In the genomic region with DNA sequence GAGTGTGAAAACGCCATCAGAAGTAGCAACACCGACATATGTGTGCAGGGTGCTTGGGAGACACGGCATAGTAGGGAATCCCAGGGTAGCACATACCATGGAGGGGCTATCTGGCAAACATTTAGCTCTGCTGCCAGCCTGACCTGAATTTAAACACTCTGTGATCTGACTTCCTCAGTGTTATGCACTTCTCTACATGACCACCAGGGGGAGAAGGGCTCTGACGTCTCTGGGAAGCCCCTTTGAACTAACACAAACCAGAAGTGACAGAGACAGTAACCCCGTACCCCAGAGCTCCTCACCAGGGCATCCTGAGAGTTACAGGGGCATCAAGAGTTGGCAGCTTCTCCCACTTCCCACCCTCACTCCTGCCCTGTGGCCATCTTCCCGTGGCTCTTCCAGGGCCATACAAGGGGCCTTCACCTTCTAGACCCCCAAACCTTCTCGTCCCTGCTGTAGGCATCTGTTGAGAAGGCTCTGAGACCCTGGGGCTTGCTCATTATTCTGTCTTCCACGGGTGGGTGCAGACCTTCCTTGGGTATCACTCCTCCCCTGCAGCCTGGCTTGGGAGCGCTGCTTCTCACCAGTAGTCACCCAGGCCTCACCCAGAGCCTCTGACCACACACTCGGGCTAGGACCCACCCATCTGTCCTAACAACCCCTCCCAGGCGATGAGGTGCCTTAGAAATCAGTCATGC, we compare ENCODE assay signal across 7 mouse cellular contexts. TPM values are rescaled to one million over a fixed set of nuclear protein-coding genes. Genes with fewer than 3 reads are reported as not detected.
DNase-seq lines count a peak whose midpoint lies in the region; ATAC-seq and TF ChIP-seq lines count a peak whose summit lies in the region.

No protein-coding gene starts in this region.

- ATAC-seq in midbrain, embryonic 13.5 days: peak; percentile 53

- 46% methylated on average over 11 of the region's 11 CpGs for WGBS in midbrain, embryonic 13.5 days

- peaks cover 9% of the 10 kb centered on the region for H3K4me1 ChIP-seq in midbrain, embryonic 13.5 days (replicated peaks)

- no peaks in the 10 kb centered on the region for H3K36me3 ChIP-seq in midbrain, embryonic 13.5 days

- no peaks in the 10 kb centered on the region for H3K9me3 ChIP-seq in midbrain, embryonic 13.5 days

- H3K4me3 ChIP-seq in layer of hippocampus, adult 2 months: no peak overlapping the region
- no peak overlapping the region for H3K4me3 ChIP-seq in midbrain, embryonic 13.5 days (replicated peaks)

- peak; percentile 90 for TF ChIP-seq CTCF in layer of hippocampus, adult 2 months (conservative IDR thresholded peaks at IDR 0.05)

- H3K4me2 ChIP-seq in midbrain, embryonic 13.5 days (replicated peaks): no peak overlapping the region

- peak overlapping the region; percentile 21 for H3K27ac ChIP-seq in layer of hippocampus, adult 2 months
- no peak overlapping the region for H3K27ac ChIP-seq in midbrain, embryonic 13.5 days

- no peaks in the 10 kb centered on the region for H3K27me3 ChIP-seq in midbrain, embryonic 13.5 days

- H3K9ac ChIP-seq in midbrain, embryonic 13.5 days (replicated peaks): no peak overlapping the region

- peak in 1 of 2 experiments; percentile 57 for DNase-seq in layer of hippocampus, adult 2 months (ENCODE audit: low spot score in 2 of 2)
- no peak for DNase-seq in layer of hippocampus, postnatal 25 days (ENCODE audit: extremely low spot score in 1 of 2, low spot score in 1 of 2)
- DNase-seq in R1 (ENCODE audit: low read depth, low spot score): peak; percentile 71
- DNase-seq in embryo, embryonic 10 days (ENCODE audit: low spot score): peak; percentile 83
- peak; percentile 72 for DNase-seq in induced T-regulatory cell, adult 2 months (ENCODE audit: low read depth)
- peak; percentile 11 to 14 for DNase-seq in thymus, postnatal 36 days

RNA-seq across cellular contexts. Expression of a gene that starts 37.3 kb away (rescaled TPM):
- 1 to 10 TPM; 1.4 to 1.9 TPM for total RNA-seq in layer of hippocampus, adult 2 months (2021)
- 1 to 10 TPM in 1 of 2 experiments, under 1 TPM in 1; 0.52 to 2.0 TPM for total RNA-seq in layer of hippocampus, postnatal 25 days (2021)
- not detected in 2 replicates for polyA plus RNA-seq in midbrain, embryonic 13.5 days (2015; fragmentation: Nextera tagmentation; extraction: Ambion mirVana)

Comparison
In these comparisons a context has a peak if more than half of its experiments do, and no peak if none do; other contexts are left out.
1. DNase-seq: peak in R1 (single experiment), embryo, embryonic 10 days (single experiment), induced T-regulatory cell, adult 2 months (single experiment) and thymus, postnatal 36 days (2 of 2); none in layer of hippocampus, postnatal 25 days (0 of 2).